Mouse (Mus musculus) frontal cortex, postnatal 10 days (tissue): ENCODE measurements around the gene Agmo.

Experiments
- DNase-seq, 2 experiments: peaks; one replicate each; pipeline ENCODE4 v3.0.0; 2022; ENCODE audit warnings: low spot score in 2 of 2, mixed read lengths in 1 of 2

The Agmo gene

GRCm38 (mm10) chr12:37426750-37427149 is 185.3 kb downstream of the Agmo start:
- DNase-seq: no peak

- DNase-seq: no peak
Measured at GRCm38 (mm10) chr12:37434466-37434865, 193.0 kb downstream of the Agmo start.

- no peak for DNase-seq
Measured at GRCm38 (mm10) chr12:37442486-37443013, 201.1 kb downstream of the Agmo start.

- DNase-seq: no peak
Measured at GRCm38 (mm10) chr12:37445255-37445654, 203.8 kb downstream of the Agmo start.

- DNase-seq: no peak
Measured at GRCm38 (mm10) chr12:37449597-37449996, 208.2 kb downstream of the Agmo start.

GRCm38 (mm10) chr12:37450366-37451156 is 209.1 kb downstream of the Agmo start:
- DNase-seq: peak in 1 of 2 experiments; percentile 8

GRCm38 (mm10) chr12:37471631-37472030 is 230.2 kb downstream of the Agmo start:
- DNase-seq: no peak

- no peak for DNase-seq
Measured at GRCm38 (mm10) chr12:37476849-37477248, 235.4 kb downstream of the Agmo start.

GRCm38 (mm10) chr12:37487991-37488390 is 246.6 kb downstream of the Agmo start:
- DNase-seq: no peak

- DNase-seq: no peak
Measured at GRCm38 (mm10) chr12:37498871-37499270, 257.4 kb downstream of the Agmo start.

GRCm38 (mm10) chr12:37507406-37507805 is 266.0 kb downstream of the Agmo start:
- no peak for DNase-seq

- no peak for DNase-seq
Measured at GRCm38 (mm10) chr12:37507826-37508225, 266.4 kb downstream of the Agmo start.

- no peak for DNase-seq
Measured at GRCm38 (mm10) chr12:37521772-37522171, 280.3 kb downstream of the Agmo start.

GRCm38 (mm10) chr12:37524662-37525061 is 283.2 kb downstream of the Agmo start:
- no peak for DNase-seq

GRCm38 (mm10) chr12:37540994-37541393 is 299.6 kb downstream of the Agmo start:
- DNase-seq: no peak

- no peak for DNase-seq
Measured at GRCm38 (mm10) chr12:37558284-37558683, 316.8 kb downstream of the Agmo start.

- no peak for DNase-seq
Measured at GRCm38 (mm10) chr12:37565882-37566596, 324.6 kb downstream of the Agmo start.

GRCm38 (mm10) chr12:37571922-37572321 is 330.5 kb downstream of the Agmo start:
- no peak for DNase-seq

GRCm38 (mm10) chr12:37582777-37583176 is 341.3 kb downstream of the Agmo start:
- no peak for DNase-seq

GRCm38 (mm10) chr12:37592853-37593252 is 351.4 kb downstream of the Agmo start:
- no peak for DNase-seq

GRCm38 (mm10) chr12:37612837-37613236 is 371.4 kb downstream of the Agmo start:
- no peak for DNase-seq

- DNase-seq: no peak
Measured at GRCm38 (mm10) chr12:37614769-37615168, 373.3 kb downstream of the Agmo start.

GRCm38 (mm10) chr12:37624078-37624477 is 382.6 kb downstream of the Agmo start:
- no peak for DNase-seq
